Mouse (Mus musculus): ENCODE measurements around the gene Hnrnpul1. TPM values are rescaled to one million over a fixed set of nuclear protein-coding genes. Genes with fewer than 3 reads are reported as not detected.
"Not testable (repeated sequence)": the region's sequence is repeated elsewhere in the genome, so short reads cannot be mapped to it uniquely, and the experiment has no call there.

Hnrnpul1 gene
- total RNA-seq, 2 experiments from 2014 or later = 142 to 152 TPM

DNA sequence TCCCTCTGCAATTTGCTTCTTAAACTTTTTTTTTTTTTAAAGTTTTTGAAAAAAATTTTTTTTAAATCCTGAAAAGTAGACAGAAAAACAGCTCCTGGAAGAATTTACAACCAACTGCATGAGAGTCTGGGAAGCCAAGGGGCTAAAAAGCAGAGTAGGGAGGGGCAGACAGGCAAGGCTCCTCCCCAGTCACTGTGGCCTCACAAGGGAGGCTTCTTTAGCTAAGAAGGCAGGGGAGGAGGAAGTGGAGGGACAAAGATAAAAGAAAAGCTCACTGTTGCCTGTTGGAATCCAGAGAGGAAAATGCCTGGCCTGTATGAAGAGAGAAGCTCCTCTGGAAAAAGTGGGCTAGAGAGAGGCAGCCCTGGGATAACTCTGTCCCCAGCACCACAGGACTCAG, 32.8 kb downstream of the Hnrnpul1 start:
- intact Hi-C loops (cut with DNase I); DNase-seq: not testable (repeated sequence)

DNA sequence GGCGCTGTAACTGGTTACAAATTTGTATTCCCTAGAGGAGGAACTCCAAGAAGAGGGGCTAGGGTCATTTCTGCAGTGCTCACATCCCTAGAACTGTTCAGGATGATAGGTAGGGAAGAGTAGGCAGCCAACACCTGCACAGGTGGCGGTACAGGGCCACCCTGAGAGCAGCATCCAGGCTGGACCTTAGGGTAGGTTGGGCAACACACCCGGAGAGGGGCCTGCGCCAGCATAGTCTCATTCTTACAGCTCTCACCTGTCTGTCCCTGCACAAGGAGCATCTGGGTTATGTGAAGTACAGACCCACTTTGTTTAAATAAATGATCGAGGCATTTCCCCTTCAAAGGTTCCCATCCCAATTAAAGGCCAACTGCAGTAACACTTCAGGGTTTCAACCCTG, 33.8 kb downstream of the Hnrnpul1 start:
- DNase-seq = no peak
- intact Hi-C loops (cut with DNase I) = no loop called here

DNA sequence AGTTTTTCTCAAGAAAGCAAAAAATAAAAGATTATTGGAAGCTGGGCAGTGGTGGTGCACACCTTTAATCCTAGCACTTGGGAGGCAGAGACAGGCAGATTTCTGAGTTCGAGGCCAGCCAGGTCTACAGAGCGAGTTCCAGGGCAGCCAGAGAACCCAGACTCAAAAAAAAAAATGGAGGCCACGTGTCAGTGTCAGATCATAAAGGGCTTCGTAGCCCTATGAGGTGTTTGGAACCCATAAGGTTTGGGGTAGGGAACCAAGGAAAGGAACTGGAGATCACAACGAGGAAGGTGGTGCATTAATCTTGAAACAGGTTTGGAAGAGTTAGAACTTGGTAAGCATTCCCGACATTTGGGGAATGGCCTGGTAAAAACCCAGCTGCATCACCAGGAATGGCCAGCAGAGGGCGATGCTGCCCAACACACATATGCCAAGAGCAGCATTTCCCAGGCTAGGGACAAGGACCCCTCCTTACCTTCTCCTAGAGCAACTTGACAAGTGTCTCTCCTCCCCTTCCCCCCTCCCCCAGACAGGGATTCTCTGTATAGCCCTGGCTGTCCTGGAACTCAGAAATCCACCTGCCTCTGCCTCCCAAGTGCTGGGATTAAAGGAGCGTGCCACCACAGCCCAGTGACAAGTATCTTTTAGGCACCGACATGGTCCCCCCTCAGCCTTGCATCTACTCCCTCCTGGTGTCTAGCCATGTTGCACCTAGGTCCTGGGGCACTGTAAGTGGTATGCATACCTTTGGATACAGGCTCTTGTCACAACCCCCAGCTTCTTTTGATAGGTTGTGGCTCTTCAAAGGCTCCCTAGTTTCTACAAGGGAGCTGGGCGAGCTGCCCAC, 34.6 kb downstream of the Hnrnpul1 start:
- intact Hi-C loops (cut with DNase I) = no loop called here
- DNase-seq = peak; percentile 79

DNA sequence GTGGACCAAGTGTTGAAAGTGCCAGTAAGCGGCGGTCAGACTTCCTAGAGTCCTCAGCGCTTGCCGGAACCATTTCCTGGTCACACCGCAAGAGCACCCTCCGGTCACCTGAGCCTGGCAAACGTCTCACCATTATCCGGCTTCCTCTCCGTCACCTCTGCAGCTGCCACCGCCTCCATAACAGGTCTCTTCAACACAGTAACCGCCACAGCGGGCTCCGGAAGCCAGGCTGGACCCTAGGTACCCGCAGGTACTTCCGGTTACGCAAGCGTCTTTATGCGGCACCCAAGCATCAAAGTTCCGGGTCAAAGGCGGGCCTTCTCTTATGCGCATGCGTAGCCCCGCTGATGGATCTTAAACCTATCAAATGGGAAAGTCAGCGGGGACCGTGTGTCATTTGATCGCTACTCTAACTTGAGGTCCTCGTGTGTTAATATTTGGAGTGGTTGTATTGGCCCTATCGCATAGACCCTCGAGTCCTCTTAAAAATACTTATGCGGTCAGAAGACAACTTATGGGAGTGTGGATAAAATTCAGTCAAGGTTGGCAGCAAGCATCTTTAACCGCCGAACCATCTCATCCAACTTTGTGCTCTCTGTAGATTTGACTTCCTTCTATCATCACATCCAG, 35.7 kb downstream of the Hnrnpul1 start, which contains the start of gene Ccdc97:
Gene Ccdc97, minus strand, starts transcription at position 301 of the 630 bp plus-strand sequence.
- intact Hi-C loops (cut with DNase I) = no loop called here
- DNase-seq = peak; percentile 94

DNA sequence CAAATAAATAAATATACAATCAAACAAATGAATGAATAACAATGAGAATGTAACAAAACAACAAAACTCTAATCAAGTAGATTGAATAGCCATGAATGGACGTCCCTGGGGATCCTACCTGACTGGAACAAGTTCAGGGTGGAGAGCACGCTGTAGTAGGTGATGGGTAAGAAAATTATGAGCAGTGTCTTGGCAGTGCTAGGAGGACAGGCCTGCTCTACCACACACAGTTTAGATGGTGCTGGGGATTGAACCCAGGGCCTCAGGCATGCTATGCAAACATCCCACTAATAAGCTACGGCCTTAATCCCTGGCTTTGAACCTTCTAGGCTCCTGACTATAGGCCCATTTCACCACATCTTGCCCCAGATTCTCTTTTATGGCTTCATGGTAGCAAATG, 37.1 kb downstream of the Hnrnpul1 start:
- no peak for DNase-seq
- intact Hi-C loops (cut with DNase I) = no loop called here

DNA sequence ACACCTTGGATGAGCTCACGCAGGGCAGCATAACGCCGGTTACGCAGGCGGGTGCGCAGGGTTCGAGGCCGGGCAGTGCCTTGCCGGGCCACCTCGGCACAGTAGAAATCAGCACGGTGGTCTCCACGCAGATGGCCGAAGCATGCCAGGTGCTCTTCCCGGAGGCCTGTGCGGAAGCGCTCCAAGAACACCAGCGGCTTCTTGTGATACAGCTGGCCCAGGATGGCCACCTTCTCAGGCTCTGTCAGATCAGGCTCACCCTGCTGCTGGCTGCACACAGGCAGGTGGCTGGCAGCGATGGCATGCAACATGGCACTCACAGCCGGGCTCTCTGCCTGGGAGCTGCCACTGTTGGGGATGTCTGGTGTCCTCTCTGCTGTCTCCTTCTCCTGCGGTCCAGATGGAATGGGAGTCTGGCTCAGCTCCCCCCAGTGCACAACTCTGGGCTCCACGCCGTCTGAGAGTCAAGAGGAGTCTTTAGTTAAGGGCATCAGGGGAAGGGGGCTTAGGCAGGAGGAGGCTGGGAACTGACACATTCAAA, 38.8 kb downstream of the Hnrnpul1 start:
- DNase-seq = no peak
- intact Hi-C loops (cut with DNase I) = no loop called here

DNA sequence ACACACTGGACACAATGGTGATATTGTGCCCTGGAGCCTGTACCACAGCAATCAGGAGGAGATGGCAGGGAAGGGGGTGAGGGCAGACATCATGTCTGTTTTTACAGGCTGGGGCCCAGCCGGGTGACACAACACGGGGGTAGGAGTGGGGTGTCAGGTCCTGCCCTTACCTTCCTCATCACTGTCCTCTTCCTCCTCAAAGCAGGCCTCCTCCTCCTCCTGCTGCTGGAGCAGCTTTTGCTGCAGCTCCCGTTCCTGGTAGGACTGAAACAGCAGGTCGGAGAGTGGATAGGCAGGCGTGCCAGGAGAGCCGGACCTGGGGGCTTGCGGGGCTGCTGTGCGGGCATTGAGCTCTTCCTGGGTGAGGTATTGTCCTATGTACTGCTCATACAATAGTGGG, 40.0 kb downstream of the Hnrnpul1 start:
- DNase-seq = no peak
- intact Hi-C loops (cut with DNase I) = no loop called here

DNA sequence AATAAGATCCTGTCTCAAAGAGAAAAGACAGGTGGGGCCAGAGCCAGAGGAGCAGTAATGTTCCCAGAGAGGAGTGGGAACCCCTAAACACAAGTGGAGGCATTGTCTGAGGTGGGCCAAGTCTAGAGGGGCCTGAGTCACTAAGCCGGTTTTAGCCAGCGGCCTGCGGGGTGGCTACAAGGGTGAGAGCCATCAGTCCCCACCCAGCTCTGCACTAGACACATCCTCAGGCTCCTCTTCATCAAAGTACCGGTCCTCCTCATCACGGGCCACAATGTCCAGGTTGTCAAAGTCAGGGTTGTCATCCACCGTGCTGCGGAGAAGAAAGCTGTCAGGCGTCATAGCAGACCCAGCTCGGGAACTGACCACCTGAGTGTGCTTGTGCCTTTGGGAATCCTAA, 41.8 kb downstream of the Hnrnpul1 start:
- intact Hi-C loops (cut with DNase I) = no loop called here
- no peak for DNase-seq

DNA sequence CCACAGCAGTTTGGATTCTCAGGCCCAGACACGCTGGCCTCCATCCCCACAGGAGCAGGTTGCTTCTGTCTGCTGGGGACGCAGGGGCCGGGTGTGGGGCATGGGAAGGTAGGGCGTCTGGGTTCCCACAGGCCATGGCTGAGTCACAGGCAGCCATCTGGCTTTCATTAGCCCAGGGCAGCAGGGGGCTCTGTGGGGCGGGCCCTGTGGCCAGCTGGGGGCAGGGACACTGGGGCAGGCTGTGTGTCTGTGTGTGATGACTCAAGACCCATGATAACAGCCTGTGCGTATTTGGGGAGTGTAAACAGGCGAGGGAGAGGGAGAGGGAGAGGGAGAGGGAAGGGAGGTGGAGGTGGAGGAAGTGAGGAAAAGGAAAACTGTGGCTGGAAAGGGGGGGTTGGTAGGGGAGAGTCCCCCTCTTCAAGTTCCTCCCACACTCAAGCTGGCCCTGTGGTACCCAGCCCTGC, 42.8 kb downstream of the Hnrnpul1 start:
- peak; percentile 76 for DNase-seq
- intact Hi-C loops (cut with DNase I) = no loop called here

DNA sequence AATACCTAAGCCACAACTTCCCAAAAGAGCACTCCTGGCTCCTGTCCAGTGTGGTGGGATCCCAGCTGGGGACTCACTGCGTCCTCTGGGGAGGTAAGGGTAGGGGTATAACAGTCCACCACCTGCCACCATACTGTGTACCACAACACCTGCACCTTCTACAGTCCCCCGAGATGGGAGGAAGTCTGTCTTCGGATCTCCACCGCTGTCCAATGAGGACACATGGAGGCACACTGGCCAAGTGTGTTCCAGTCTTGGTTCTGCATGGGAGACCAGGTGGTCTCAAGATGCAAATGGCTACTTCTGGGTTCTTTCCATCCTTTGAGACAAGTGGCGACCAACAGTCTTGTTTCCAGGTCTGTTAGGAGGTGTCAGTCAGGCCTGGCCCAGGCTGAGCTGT, 43.4 kb downstream of the Hnrnpul1 start:
- intact Hi-C loops (cut with DNase I) = no loop called here
- DNase-seq = no peak

DNA sequence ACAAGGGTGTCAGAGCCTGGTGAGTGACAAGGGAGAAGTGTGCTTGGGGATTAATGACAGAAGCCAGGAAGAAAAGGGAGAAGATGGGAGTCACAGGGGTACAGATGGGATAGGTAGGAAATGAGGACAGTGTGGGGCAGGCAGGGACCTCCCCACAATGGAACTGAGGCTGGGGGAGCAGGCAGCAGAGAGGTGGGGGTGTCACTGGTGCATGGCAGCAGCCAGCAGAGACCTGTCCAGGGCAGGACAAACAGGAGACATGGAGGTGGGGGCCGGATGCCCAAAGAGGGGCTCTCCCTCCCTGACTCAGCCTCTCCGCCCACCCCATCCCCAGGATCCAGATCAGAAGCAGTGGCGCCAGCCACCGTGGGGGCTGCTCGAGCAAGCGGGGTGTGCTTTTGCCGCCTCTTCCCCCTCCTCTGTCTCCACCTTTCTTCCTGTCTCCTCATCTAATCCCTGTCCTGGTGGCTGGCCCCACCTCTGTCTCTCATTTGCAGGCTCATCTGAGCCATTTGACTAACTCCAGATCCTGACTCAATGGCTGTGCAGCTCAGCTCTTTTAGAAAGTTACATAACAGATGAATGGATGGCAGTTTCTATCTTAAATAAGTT, 43.9 kb downstream of the Hnrnpul1 start:
- no peak for DNase-seq
- intact Hi-C loops (cut with DNase I) = no loop called here

DNA sequence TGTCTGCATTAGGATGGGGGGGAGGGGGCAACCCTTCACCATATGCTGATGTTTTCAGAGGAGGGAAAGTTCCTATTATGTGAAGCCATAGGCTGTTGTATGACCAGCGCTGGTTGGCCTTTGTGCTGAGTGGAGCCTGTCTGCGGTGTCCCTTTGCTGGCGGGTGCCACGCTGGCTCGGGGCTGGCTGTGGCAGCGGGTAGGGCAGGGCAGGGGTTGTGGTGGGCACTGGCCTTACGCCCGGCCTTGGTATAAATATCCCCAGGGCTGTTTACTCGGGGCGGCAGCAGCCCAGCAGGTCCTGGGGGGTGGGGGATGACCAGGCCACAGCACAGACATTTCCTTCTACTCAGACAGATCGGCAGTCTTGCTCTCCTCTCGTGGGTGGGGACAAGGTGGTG, 44.6 kb downstream of the Hnrnpul1 start:
- intact Hi-C loops (cut with DNase I) = no loop called here

DNA sequence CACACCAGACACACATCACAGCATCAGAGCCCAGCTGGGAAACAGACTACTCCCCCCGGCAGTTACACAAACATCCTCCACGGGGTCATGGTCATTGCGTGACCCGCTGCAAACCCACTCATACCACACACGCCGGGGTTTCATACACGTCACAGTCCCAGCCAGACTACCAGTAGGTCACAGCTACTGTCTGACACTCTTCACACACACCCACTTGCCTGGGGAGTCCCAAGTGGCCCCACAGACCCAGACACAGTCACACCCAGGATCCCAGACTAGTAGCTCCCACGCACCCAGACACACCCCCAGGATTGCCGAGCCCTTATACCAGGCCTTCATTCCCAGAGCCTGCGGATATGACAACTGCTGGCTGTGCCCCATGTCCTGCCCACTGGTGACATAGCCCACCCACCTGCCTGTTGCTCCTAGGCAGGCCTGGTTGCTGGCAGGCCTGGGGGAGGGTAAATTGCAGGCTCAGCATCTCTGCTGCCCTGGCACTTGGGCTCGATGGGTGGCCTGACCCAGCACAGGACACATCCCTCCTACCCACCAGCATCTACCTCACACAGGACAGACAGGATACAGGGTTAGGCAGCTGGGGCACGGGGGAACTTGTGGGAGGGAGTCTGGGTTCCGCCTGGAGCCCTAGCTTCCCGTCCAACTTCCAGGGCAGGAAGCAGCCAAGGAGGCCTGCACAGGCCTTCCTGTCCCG, 46.8 kb downstream of the Hnrnpul1 start:
- no peak for DNase-seq
- intact Hi-C loops (cut with DNase I) = no loop called here

More for the DNA sequence above, 44.6 kb downstream of the Hnrnpul1 start:
- peak; percentile 55 for DNase-seq

DNA sequence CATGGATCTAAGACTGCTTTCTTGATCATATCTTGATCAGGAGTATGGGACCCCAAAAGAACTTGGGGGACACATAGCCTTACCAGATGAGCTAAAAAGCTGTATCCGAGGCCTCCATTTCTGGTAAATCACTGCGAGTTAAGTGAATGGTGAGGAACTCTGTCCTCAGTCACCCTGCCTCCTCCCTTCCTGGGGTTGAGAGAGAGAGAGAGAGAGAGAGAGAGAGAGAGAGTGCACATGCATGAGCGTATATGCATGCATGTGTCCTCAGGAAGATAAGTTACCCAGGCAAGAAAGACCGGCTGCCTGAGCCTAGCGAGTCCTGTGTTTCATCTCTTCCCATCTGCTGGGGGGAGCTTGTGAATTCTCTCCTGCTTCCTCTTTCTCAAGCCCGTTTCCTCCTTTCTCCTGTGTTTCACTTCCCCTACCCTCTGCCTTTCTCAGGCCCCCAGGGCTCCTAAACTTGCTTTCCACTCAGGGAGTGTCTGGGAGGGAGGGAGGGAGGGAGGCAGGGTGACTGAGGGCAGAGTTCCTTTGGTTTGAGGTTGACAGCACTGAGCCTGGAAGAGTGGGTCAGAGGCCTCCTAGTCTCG, 47.9 kb downstream of the Hnrnpul1 start:
- DNase-seq = no peak
- intact Hi-C loops (cut with DNase I) = no loop called here

DNA sequence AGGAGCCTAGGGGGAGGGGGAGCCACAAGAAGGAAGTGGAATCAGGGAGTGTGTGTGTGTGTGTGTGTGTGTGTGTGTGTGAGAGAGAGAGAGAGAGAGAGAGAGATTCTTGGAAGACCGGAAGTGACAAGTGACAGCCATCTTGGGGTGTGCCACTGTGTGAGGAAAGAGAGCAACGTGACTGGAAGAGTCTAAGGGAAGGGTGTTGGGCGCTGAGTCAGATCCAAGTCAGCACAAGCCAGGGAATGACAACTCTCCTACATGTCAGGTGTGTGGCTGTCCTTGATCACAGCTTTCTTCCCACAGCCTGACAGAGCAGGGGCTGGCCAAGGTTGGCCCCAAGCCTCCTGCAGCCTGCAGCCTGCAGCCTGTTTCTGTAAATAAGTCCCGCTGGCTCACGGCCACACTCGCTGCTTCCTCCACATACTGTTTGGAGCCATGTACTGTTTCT, 48.7 kb downstream of the Hnrnpul1 start:
- intact Hi-C loops (cut with DNase I) = no loop called here
- DNase-seq = no peak

DNA sequence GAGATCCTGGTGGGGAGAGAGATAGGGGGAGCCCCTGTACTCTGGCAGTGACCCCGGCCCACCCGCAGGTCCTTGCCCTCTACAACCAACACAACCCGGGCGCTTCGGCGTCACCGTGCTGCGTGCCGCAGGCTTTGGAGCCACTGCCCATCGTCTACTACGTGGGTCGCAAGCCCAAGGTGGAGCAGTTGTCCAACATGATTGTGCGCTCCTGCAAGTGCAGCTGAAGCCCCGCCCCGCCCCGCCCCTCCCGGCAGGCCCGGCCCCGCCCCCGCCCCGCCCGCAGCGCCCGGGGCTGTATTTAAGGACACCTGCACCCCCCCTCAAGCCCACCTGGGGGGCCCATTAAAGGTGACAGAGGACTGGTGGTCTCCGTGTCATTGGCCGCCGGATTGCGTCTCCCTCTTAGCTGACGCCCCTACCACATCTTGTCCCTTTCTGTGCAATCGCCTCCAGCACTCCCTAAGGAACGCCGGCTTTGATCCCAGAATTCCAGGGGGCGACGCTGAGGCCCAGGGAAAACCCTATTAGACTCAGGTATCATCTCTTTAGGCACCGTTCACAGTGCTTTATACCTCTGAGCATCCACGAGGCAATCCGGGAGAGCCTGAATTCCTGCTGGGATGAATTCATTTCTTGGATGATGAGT, 49.7 kb downstream of the Hnrnpul1 start:
- no peak for DNase-seq
- intact Hi-C loops (cut with DNase I) = no loop called here

DNA sequence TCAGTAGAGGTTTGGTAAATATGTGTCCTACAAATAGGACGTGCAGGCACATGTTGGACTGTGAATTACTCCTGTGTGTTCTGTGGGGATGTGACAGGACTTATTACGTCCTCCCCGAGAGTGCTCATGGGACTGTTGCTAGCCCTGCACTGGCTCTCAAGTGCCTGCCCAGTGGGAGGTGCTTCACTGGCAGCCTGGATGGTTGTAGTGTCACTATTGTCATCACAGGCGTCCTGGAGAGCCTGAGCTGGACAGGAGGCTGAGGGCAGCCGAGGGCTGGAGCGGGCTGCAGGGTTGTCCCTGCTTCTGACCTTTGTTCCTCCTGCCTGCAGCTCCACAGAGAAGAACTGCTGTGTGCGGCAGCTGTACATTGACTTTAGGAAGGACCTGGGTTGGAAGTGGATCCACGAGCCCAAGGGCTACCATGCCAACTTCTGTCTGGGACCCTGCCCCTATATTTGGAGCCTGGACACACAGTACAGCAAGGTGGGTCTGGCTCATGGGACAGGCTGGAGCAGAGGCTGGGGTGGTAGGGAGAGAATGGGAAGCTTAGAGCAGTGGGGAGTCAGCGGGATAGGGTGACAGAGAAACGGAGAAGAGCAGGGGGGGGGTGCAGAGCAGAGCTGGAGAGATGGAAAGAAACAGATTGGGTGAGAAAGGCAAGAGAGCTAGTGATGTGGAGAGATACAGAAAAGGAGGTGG, 50.6 kb downstream of the Hnrnpul1 start:
- intact Hi-C loops (cut with DNase I) = no loop called here
- no peak for DNase-seq

DNA sequence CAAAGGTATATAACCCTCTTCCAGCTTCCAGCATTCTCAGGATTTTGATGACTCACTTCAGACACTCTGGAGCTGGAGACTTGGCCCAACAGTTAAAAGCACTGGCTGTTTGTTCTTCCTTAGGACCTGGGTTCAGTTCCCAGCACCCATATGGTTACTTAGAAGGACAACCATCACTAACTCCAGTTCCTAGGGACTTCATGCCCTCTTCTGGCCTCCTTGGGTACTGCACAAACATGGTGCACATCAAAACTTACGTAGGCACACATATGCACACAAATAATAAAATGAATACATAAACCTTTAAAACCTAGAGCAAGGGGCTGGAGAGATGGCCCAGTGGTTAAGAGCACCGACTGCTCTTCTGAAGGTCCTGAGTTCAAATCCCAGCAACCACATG, 52.2 kb downstream of the Hnrnpul1 start:
- intact Hi-C loops (cut with DNase I) = no loop called here
- DNase-seq = no peak

DNA sequence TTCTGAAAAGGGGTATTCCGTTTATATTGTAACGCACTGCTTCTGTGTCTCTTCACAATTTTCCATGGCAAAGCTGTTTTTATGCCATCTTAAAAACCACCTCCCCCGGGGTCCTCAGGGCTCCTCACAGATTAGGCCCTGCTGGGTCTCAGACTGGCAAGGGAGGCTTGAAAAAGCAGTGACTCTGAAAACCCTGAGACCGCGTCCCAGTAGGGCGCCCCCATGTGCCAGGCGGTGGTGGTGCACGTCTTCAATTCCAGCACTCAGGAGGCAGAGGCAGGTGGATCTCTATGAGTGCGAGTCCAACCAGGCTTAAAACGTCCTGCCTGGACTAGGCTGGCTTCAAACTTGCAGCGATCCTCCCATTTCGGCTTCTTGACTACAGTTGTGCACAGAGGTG, 53.8 kb downstream of the Hnrnpul1 start:
- intact Hi-C loops (cut with DNase I) = no loop called here
- no peak for DNase-seq

All from left cerebral cortex, postnatal 4 days (tissue).